Mouse (Mus musculus) layer of hippocampus, adult 8-10 months (tissue): Measurements from ENCODE around the gene Rmnd5a. TPM values are rescaled to one million over a fixed set of nuclear protein-coding genes. Genes with fewer than 3 reads are reported as not detected.
"Not testable (repeated sequence)": the region's sequence is repeated elsewhere in the genome, so short reads cannot be mapped to it uniquely, and the experiment has no call there.

Source experiments
- DNase-seq, 2 experiments: peaks; one replicate each; pipeline ENCODE4 v3.0.0; 2022; ENCODE audit warnings: low spot score in 2 of 2
- total RNA-seq, 4 experiments: library from RNA; stranded (reverse); gene quantifications; 2 replicates each; pipeline ENCODE4 v1.2.4; 2022

Rmnd5a gene
- 100 to 1,000 TPM in 2 of 4 experiments, 10 to 100 TPM in 2; 73.7 to 105 (median 89.5) TPM for total RNA-seq

DNA sequence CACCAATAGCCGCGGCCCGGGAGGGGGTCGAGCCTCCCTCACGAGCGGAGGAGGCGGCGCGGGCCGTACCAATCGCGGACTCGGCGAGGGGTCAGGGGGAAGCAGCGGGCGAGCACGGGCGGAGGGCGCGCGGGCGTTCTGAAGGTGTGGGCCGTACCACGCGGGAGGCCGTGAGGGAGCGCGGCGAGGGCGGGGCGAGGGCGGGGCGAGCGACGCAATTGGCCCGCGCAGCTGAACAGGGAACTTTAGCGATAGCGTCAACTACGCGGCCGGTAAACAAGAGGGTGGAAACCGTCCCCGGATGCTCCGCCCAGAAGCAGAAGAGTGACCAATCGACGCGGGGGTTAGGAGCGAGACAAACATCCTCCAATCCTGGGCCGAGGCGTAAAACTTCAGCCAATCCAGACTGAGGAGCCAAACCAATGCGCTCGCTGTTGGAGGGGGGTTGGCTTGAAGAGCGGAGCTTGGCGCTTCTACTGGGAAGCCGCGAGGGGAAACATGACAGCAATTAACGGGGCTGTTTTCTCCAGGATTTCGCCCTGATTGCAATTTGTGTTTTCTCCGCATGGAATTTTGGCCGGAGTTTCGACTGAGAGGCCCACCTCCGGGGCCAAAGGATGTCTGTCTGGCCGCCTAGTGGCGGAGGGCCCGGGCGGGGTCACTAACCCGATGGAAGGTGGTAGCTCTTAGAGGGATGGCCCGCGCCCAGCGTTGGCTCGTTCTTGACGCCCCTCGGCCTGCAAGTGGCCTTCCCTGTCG lies at the start of gene Rmnd5a:
Gene Rmnd5a (minus strand): TSS at position 146 of the 759 bp plus-strand sequence.
- peak; percentile 98 to 99 for DNase-seq

DNA sequence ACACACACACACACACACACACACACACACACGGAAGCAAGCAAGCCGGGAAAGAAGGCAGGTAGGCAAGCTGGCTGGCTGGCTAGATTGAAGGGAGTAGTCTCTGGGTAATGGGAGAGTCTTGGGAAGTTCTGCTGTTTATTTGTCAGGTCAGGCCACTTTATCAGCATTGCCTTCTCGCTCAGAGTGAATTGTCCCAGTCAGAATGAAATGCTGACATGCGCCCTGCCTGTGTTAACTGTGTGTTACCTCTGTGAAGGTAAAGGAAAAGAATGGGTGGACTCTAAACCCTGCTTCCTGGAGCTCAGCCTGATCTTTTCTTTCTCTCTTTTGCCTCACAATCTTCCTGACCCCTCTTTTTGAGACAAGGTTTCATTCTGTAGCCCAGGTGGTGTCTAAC lies 47.5 kb upstream of the Rmnd5a start:
- no peak for DNase-seq

DNA sequence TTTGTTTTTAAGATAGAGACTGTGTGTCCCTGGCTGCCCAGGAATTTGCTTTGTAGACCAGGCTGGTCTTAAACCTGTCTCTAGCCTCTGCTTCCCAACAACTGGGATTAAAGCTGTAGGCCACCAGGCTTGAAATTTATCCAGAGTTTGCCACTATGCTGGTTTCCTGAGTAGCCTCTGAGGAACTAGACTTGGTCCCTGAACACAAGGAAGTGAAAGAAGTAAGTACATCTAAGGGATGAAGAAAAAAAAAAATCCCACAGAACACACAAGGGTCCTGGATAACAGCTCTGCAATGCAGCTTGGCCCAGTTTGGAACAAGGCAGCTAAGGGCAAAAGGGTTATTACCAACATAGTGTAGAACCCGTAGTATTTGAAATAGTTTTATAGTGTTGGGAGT lies 46.4 kb upstream of the Rmnd5a start:
- DNase-seq = no peak

DNA sequence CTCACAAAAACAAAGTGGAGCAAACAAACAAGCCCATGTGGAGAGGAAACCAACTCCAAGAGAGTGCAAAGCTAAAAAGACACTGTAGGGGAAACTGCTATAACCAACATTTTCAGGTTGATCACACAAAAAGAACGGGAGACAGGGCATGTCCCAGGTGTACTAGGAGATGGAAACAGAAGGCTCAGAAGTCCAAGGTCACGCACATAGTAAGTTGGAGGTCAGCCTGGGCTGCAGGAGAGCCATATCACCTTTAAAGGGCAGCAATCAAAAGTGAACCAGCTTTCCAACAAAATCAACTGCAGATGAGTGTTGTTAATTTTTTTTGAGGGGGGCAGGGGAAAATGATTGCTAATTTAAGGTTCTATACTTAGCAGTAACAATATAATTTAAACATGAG lies 45.8 kb upstream of the Rmnd5a start:
- no peak for DNase-seq

DNA sequence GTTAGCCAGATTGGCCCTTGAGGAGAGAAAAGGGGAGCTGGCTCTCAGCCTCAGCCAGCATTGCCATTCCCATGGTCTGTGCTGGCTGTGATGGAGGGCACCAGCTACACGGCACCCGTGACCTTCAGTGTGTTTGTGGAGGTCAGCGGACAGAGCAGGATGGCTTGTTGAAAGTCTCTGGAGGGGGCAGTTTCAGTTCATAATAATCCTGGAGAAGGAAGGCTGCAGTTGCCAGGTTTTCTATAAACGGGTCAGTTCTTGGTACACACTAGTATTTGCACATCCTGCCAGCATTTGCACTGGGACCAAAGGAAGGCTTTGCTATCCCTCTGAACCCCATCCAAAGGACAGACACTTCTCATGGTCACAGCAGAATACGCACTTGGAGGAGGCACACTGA lies 44.8 kb upstream of the Rmnd5a start:
- DNase-seq = no peak

DNA sequence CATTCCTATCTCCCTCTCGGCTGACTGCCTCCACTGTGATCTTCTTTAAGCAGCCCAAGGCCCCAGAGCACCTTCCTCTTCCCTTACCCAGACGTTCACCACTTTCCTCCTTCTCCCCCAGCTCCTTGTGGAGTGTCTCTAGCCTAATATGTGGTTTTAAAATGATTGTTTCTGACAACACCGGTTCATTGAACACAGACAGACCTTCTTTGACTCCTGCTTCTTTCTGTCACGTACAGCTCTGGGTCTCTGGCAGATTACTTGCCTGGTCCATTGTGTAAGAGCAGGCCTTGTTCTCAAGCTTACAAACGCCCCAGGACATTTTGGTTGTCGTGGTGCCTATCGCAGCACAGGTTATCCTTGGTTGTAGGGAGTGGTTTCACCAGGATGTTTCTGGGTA lies 40.7 kb upstream of the Rmnd5a start:
- no peak for DNase-seq

DNA sequence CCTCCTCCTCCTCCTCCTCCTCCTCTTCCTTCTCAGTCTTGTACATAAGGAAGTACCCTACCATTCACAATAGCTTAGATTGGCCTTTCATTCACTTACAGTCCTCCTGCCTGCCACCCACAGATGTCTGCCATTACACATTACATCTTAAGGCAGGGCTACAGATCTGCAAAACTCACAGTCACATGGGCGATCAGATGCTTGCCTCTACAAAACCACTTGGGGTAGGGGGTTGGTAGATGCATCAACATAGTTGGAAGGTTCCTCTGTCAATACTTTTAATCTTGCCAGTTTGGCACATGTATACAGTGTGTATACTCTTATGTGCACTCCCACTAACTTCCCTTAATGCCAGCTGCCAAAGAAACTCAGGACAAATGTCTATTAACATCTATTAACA lies 39.7 kb upstream of the Rmnd5a start:
- no peak for DNase-seq

DNA sequence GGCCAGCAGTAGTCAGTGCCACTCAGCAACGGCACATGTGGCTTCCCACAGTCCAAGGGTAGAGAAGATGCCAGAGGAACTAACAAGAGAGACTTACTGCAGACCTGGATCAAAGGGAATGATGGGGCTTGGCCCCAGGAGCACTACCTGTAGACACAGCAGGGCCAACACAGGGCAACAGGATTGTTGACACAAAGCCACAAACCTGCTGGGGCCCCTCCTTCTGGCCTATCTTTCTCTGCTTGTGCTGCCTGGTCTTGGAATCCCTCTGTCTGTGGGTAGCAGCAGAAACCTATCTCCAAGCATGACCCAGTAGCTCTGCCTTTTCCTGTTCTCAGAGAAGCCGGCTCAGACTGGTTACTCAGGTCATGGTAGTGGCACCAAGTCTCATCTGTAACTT lies 39.2 kb upstream of the Rmnd5a start:
- not testable (repeated sequence) for DNase-seq

DNA sequence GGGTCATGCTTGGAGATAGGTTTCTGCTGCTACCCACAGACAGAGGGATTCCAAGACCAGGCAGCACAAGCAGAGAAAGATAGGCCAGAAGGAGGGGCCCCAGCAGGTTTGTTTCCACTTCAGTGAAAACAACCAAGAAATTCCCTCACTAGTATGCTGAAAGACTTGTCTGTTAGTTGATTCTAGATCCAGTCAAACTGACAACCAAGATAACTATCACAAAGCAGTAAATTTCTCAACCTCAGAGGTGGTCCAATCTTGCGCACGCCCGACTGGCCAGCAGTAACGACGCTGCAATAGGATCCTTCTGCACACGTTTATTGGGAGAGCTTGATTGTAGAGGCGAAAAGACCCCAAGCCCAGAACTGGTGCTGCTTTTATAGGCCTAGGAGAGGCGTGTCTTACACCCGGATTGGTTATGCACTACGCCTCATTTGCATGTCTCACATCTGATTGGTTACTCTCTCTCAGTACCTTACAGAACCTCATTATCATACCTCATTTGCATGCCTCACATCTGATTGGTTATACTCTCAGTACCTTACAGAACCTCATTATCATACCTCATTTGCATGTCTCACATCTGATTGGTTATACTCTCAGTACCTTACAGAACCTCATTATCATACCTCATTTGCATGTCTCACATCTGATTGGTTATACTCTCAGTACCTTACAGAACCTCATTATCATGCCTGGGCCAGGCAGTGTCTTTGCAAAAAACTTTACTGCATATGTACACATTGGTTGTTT lies 38.6 kb upstream of the Rmnd5a start:
- not testable (repeated sequence) for DNase-seq

DNA sequence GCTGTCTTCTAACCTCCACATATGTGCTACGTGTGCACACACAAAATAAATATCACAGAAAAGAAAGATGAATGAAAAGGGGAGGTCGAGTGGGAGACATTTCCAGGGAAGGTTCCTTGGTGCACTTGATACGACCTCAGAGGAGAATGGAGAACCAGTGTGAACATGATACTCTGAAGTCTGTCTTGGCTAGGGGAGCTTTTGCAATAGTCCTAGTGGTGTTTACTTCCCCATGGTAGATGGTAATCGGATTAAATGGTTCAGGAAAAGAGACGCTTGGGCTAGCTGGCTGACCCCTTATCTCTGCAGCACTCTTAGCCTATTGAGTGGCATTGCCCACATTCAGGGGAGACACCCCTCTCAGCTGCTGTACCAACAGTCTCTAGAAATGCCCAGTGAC lies 36.3 kb upstream of the Rmnd5a start:
- no peak for DNase-seq

DNA sequence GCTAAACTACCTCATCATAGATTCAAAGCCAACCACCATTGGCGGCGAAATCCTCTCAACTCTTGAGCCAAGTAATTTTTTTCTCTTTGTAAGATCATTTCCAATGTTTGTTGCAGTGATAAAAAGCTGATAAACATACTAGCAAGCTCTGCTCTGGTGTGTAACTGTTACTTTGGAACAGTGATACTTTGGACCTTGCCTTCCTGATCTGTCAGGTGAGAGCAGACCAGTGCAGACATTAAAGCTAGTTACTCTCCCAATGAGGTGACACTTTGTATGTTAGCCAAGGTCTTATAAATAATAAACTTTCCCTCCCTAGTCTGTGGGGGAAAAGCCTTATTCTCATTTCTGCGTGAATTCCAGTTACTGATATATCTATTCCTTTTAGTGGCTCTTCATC lies 35.2 kb upstream of the Rmnd5a start:
- DNase-seq = no peak

DNA sequence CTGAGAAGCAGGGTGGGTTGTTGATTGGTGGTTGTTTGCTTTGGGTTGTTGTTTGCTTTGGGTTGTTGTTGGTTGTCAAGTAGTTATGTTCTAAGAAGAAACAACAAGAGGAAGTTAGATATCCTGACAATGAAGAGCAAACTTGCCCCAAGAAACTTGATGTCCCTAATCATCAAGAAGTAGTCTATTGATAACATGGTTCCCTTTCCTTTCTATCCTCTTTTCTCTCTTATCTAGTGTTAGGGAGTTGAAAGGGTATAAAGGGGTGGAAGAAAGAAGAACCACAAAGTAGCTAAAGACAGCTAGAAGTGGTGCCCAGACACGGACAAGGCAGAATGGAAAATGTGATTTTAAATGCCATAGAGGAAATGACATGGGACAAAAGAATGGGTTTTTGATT lies 32.3 kb upstream of the Rmnd5a start:
- no peak for DNase-seq

DNA sequence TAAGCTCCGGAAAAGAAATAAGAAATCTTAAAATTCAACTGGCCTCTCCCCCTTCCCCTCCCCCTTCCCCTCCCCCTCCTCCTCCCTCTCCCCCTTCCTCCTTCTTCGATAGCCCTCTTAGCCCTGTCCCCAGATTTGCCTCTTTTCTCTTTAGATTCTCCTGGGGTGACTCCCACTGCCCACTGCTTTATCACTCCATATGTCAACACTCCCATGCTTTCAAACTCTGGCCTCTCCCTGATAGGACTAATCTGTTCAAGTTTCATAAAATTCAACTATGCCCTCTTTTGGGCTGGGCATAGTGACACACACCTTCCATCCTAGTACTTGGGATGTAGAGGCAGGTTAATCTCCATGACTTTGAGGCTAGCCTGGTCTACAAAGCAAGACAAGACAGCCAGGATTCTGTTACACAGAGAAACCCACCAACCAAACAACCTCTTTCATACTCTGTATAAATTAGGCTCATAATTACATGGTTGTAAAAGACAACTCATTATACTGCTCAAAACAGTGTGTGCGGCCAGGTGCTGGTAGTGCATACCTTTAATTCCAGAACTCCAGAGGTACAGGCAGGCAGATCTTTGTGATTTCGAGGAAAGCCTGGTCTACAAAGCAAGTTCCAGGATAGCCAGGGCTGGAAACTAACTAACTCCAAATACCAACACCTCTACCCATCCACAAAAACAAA lies 31.5 kb upstream of the Rmnd5a start:
- no peak for DNase-seq

DNA sequence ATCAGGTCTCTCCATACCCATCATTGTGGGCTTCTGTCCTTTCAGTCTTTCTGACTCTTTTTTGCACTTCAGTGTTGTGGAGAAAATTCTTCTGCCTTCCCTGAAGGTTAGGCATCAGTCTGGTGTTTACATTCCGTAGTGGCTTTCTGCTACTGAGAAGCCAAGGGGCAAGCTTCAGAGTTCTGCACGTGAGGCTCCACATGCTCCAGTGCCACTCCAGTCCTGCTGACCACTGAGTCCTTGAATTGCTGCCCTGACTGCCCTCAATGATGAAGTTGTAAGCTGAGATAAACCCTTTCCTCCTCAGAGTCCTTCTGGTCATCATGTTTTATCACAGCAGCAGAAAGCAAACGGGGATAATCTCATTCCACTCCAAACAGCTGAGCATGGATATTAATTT lies 28.9 kb upstream of the Rmnd5a start:
- DNase-seq = no peak

DNA sequence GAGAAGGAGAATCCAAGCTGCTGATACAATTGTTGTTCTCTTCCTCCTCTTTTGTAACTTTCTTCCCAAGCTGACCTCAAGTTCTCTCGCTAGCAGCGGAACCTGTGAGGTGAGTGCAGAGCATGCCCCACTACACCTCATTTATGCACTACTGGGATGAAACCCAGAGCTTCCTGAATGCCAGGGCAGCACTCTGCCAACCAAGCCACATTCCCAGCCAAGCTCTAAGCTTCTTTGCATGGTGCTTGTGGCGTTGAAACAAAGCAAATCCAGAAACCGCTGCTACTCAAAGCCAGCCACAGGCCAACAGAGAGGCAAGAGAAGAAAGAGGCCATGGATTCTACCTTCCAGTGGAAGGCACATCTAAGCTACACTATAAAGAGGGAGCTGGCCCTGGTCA lies 27.3 kb upstream of the Rmnd5a start:
- DNase-seq = no peak

DNA sequence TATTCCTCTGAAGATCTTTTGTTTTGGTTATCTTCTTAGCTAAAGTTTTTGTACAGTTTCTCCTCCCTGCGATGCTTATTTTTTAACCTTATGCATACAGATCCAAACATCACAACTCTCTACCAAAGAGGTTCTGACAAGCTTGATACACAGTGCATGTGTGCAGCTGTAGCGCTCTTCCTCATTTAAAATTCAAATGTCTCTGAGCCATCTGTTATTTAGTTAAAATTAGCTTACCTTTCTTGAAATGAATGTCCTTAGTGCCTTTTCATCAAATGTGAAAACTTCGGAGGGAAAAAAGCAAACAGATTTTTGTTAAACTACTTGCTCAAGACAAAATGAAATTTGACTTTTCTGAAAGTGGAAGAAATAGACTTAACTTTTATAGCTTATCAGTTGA lies 24.7 kb upstream of the Rmnd5a start:
- no peak for DNase-seq

DNA sequence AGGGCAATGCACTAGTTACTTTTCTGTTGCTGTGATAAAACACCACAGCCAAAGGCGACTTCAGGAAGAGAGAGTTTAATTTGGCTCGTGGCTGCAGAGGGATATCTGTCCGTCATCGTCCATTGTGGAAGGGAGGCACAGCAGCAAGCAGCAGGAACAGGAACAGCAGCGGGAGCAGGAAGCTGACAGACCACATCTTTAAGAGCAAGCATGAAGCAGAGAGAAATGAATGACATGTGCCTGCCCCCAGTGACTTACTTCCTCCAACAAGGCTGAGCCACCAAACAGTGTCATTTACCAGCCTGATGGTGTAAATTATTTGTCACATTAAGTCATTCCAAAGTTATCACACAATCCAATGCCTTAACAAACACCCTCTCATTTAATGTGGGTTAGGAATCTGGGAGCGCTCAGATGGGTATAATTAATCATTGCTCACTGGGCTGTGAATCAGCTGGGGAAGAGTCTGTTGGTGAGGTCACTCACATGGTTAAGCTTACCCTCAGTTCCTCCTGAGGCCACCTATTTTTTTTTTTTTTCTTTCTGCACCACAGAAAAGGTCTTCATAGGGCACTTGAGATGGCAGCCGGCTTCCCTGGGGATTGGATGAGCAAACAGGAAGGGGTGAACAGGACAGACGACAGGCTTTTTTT lies 17.6 kb upstream of the Rmnd5a start:
- DNase-seq = no peak

DNA sequence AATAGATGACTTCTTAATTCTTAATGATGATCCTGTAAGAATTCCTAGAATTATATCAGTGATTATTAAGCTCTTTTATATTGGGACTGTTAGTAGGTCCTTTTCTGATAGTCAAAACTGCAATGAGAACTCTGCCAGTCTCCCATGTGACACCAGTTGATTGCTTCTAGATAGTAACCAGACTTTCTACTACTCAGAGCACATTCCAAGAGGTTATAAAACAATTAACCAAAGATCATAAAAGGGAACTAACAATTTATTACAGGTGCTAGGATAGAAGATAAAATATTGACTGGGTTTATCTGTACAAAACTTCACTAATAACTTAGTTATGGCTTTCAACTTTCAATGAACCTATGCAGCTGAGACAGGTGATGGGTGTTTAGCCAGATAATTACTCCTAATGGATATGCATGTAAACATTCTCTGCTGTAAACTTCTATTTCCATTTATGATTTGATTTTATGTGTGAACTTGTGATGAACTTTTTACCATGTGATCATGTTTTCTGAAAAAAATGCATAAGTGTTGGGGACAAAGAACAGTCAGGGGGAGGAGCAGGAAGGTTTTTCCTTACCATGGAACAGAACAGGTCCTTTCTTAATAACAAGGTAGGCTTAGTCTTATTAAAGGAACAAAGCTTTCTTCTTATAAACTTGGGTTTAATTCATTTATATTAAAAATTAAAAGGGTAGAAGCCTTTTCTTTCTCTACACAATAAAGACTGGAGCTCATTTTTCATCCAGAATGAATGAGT lies 13.7 kb upstream of the Rmnd5a start:
- not testable (repeated sequence) for DNase-seq

DNA sequence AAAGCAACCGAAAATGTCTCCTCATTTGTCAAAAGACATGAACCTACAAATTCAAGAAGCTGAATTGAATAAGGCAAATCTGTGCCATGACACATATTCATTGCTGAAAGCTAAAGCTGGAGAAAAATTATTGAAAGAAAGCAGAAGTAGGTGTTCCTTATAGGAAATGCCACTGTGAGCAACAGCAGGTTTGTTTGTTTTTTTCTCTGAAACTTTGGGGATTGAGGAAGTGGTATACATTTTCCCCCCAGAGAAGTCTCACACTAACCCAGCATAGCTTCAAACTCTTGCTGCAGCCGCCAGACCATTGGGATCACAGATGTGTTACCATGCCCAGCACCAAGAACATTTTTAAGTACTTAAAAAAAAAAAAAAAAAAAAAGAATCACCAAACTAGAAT lies 12.4 kb upstream of the Rmnd5a start:
- no peak for DNase-seq

DNA sequence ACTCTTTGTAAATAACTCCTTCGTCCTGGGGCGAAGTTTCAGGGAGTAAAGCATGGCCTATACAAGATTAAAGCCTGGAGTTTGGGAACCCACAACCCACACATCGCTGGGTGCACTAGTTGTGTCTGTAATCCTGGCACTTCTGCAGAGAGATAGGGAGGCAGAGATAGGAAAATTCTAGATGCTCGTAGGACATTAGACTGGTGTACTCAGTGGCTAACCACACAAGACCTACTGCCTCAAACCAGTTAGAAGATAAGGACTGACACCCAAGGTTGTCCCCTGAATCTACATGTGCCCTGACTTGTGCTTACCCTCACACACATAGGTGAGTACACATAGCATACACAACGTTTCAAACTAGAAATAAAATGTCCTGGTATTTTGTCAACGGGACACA lies 5.1 kb upstream of the Rmnd5a start:
- DNase-seq = no peak

DNA sequence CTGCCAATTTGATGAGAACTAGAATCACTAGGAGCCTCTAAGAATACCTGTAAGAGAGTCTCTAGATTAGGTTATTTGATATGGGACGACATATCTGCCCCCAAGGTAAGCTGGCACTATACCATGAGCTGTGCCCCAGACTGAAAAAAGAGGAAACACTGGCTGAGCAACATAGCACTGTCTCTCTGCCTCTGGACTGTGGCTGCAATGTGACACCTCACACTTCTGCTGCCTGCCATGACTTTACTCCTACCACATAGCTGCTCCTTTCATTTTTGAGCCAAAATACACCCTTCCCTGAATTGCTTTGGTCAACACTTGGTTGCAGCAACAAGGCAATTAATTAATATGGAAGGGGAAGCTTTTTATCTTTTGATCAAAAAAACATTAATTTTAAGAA lies 4.3 kb upstream of the Rmnd5a start:
- no peak for DNase-seq
